Mouse (Mus musculus) adrenal gland (tissue): ENCODE measurements at regions not wholly inside any gene's neighbourhood (a gene's known extent, or its start where the extent isn't known, plus 50 kb on each side); places are given as distances from the start of the nearest gene placed in this dataset.

Source experiments
- intact Hi-C: fragments of 180-260 bp; cut with DNase I; formaldehyde crosslinking; loops from one replicate; pipeline ENCODE4 v1.15.1; 2025

- intact Hi-C loops = no loop called here
These were observed 147.8 kb upstream of the Mdm1 start for GRCm38 (mm10) chr10:117993809-117994208.

DNA sequence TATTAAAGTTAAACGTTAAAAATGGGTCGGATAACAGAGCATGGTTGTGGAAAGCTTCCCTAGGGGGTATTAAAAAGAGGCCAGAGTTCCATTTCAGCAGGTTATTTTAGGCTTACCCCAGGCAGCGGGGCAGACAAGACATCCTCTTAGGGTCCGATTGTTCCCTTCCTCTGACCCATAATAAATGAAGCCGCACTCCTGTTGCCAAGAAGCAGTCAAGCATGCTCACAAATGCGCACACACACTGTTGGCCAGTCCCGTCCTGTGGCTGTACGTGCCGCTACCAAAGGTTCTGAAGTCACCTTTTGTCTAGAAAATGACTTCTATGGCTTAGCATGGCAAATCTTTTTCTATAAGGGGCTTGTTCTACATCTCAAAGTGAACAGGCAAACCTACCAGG, 146.8 kb upstream of the Mdm1 start:
- intact Hi-C loops = no loop called here

- intact Hi-C loops = no loop called here
These were observed 143.8 kb upstream of the Mdm1 start for GRCm38 (mm10) chr10:117997796-117998195.

GRCm38 (mm10) chr10:118000591-118000990, 141.0 kb upstream of the Mdm1 start:
- intact Hi-C loops = no loop called here

GRCm38 (mm10) chr10:118001501-118001900, 140.1 kb upstream of the Mdm1 start:
- intact Hi-C loops = no loop called here

DNA sequence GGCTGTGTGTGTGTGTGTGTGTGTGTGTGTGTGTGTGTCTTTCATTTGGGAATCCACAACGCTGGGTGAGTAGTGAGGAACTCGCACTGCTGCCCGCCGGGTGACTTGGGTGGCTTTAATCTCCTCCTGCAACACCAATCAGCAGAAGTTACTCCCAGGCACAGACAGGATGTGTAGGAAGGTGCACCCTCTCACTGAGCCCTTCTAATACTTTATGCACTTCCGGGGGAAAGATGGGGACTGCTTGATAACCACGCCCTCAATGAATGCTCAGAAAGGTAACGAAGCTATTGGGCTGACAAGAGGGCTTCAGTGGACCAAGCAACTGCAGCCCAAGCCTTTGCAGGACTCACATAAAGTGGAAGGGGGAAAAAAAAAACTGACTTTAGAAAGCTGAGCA, 139.6 kb upstream of the Mdm1 start:
- intact Hi-C loops = no loop called here

GRCm38 (mm10) chr10:118002559-118002958, 139.1 kb upstream of the Mdm1 start:
- intact Hi-C loops = no loop called here

DNA sequence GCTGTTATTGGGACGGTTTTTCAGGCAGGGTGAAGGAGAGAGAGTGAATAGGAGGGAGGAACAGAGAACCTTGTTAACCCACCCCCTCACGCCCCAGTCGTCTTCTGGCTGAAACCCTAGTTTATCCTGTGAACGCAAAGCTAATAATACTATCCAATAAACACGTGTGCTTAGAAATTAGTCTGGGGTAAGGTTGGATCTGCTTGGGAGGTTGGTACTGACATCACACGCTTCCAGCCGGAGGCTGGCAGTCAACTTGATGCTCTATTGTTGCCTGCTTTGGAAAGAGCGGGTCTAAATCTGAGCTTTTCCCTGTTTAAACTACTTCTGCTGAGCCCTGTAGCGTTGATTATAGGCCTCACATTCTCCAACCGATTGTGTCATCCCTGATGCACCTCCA, 138.4 kb upstream of the Mdm1 start:
- intact Hi-C loops = no loop called here

- intact Hi-C loops = no loop called here
These were observed 137.8 kb upstream of the Mdm1 start for GRCm38 (mm10) chr10:118003739-118004361.

GRCm38 (mm10) chr10:118004362-118004958, 137.2 kb upstream of the Mdm1 start:
- intact Hi-C loops = no loop called here

DNA sequence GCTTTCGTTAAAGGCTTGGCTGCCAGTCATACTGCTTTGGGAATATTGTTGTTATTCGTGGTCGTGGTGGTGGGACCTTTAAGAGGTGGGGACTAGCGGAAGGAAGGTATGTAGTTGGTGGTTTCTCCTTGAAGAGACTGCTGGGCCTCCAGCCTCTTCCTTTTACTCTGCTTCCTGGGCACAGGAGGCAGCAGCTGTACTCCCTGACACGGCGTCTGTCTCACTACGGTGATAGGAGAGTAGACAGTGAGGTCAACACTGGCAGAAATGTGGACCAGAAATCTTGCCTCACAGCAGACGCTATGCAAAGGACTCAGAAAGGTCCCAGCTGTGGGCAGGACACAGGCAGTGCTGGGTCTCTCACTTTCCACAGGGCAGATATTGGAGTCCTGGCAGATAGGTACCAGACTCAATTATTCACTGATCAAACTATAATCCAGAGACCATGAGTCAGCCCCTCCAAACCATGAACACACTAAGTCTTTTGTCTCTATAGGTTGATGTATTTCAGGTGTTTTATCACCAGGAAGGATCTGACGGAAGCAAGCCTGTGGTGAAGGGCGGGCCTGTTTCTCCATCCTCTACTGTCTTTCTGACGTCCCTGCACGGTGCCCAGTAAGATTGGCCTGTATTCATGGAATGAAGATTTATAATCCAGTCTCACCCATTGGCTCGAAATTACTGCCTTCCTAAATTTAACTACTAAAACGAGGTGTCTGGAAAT, 134.6 kb upstream of the Mdm1 start:
- intact Hi-C loops = no loop called here

GRCm38 (mm10) chr10:118007846-118008245, 133.8 kb upstream of the Mdm1 start:
- intact Hi-C loops = no loop called here

GRCm38 (mm10) chr10:118011687-118012567, 129.7 kb upstream of the Mdm1 start:
- intact Hi-C loops = no loop called here

GRCm38 (mm10) chr10:118028831-118029230, 112.8 kb upstream of the Mdm1 start:
- intact Hi-C loops = no loop called here

DNA sequence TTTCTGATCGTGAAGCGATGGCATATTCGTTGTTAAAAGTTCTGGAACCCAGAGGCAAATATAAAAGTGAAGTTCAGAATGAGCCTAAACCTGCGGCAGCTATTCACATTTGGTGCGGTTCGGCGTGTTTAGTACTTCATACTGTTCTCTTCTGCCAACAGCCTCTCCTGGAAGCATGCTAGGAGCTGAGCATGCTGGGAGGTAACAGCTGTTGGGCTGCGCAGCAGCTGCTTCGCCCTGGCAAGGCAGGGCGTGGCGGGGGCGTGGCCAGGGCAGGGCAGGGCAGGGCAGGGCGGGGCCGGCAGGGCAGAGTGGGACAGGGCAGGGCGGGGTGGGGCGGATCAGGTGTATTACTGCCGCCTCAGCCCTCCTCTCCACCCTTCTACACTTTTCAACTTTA, 107.2 kb upstream of the Mdm1 start:
- intact Hi-C loops = no loop called here

DNA sequence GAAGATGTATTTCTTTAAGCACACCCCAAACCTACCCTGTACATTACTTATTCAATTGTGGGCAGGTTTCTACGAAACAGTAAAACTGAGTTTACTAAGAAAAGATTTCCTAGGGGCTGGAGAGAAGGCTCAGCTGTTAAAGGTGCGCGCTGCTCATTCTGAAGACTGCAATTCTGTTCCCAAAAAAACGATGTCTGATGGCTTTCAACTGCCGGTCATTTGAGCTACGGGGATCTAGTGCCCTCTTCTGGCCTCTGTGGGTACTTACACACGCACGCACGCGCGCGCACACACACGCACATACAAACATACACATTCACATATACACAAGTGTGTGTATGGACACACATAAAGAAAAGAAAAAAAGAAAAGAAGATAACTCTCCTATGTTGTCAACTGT, 106.6 kb upstream of the Mdm1 start:
- intact Hi-C loops = loop anchor here (5.0 kb wide), 1 partner anchor 77 kb away; no protein-coding TSS in a partner anchor

GRCm38 (mm10) chr10:118038465-118038864, 103.1 kb upstream of the Mdm1 start:
- intact Hi-C loops = loop anchor here (5.0 kb wide), 1 partner anchor 74 kb away; no protein-coding TSS in a partner anchor

DNA sequence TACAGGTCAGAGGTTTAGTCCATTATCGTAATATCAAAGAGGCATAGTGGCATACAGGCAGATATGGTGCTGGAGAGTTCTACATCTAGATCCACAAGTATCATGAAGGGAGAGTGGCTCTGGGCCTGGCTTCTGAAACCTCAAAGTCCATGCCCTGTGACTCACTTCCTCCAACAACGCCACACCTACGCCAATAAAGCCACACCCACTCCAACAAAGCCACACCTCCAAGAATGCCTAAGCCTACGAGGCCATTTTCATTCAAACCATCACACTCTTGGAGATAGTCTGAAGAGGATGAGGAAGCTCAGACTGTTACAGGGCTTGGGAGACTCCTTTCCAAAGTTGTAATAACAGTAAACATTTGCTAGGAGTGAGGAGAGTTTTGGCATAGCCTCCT, 102.6 kb upstream of the Mdm1 start:
- intact Hi-C loops = loop anchor here (5.0 kb wide), 1 partner anchor 73 kb away; no protein-coding TSS in a partner anchor

DNA sequence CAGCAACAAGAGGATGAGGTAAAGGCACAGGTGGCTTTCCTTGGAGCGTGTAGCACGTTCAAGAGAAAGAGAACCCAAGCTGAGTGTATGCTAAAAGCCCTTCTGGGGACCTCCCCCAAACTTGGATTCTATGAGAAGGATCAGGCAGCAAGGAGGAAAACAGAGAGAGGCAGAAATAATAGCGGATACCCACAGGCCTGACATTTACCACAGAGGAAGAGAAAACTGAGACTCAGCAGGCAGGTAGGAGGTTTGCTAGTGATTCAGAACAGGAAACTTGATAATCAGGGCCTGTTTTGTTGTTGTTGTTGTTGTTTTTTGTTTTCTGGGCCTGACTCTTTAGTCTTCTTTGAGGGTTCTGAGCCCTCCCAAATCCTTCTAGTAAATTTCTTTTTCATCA, 100.5 kb upstream of the Mdm1 start:
- intact Hi-C loops = no loop called here

GRCm38 (mm10) chr10:118043761-118044160, 97.8 kb upstream of the Mdm1 start:
- intact Hi-C loops = no loop called here

DNA sequence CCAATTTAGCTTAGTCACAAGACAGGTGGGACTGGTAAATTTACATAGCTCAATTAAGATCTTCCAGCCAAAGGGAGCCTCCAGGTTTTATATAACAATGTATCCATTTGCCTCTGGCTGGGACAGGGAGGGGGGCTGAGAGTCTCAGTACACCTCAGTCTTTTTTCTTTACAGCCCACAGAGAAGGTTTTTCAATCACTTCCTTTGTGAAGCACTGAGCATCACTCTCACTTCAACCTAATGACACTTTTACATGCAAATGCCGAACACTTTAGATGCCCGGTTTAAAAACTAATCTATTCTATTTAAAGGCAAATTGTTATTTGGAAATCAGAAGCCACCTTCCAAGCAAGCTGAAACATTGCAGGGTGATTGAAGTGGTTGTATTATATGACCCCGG, 96.8 kb upstream of the Mdm1 start:
- intact Hi-C loops = no loop called here

- intact Hi-C loops = no loop called here
These were observed 96.2 kb upstream of the Mdm1 start for GRCm38 (mm10) chr10:118045427-118045826.
